Mouse (Mus musculus) heart, postnatal 0 days (tissue): ENCODE results near the gene Pla2g15. TPM values are rescaled to one million over a fixed set of nuclear protein-coding genes. Genes with fewer than 3 reads are reported as not detected.

ENCODE experiments used
- ATAC-seq: fragments of 200-750 bp; cut with Nextera tagmentation; 2 replicates; pipeline ENCODE4 v1.8.0; 2017; ENCODE audit warnings: low read depth, moderate number of reproducible peaks, moderate library complexity; ENCODE audit not compliant: insufficient read depth
- DNase-seq: peaks from one replicate; pipeline ENCODE4 v3.0.0-alpha.2; 2016; ENCODE audit warnings: low spot score
- H3K27ac ChIP-seq: fragments of 300-500 bp; sonication (generic); 2 replicates; pipeline ENCODE4 v1.5.1; 2014; ENCODE audit warnings: low read depth, mild to moderate bottlenecking
- H3K27me3 ChIP-seq: fragments of 300-500 bp; sonication (generic); 2 replicates; pipeline ENCODE4 v1.6.1; 2014; ENCODE audit warnings: low read length, mixed read lengths; ENCODE audit not compliant: control insufficient read depth, insufficient read depth
- H3K36me3 ChIP-seq: fragments of 300-500 bp; sonication (generic); replicated peaks from 2 replicates; pipeline ENCODE4 v1.6.1; 2014; ENCODE audit warnings: low read length, mixed read lengths; ENCODE audit not compliant: control insufficient read depth, insufficient read depth
- H3K4me1 ChIP-seq: fragments of 300-500 bp; sonication (generic); 2 replicates; pipeline ENCODE4 v1.6.1; 2014; ENCODE audit warnings: antibody characterized with exemption; ENCODE audit not compliant: control insufficient read depth, insufficient read depth
- H3K4me2 ChIP-seq: fragments of 300-500 bp; sonication (generic); 2 replicates; pipeline ENCODE4 v1.6.1; 2014; ENCODE audit warnings: low read depth, mild to moderate bottlenecking, low read length, moderate library complexity
- H3K4me3 ChIP-seq: fragments of 300-500 bp; sonication (generic); 2 replicates; pipeline ENCODE4 v1.5.1; 2014; ENCODE audit warnings: low read depth, low read length
- H3K9ac ChIP-seq: fragments of 300-500 bp; sonication (generic); replicated peaks from 2 replicates; pipeline ENCODE4 v1.6.1; 2014; ENCODE audit warnings: low read depth, low read length, mixed read lengths
- H3K9me3 ChIP-seq: fragments of 300-500 bp; sonication (generic); replicated peaks from 2 replicates; pipeline ENCODE4 v1.6.1; 2016; ENCODE audit warnings: low read length; ENCODE audit not compliant: control insufficient read depth
- CTCF ChIP-seq: IDR thresholded peaks from 2 replicates; pipeline ENCODE4 v1.5.1; 2016; ENCODE audit warnings: antibody characterized with exemption, control low read depth, low read depth
- EP300 ChIP-seq: IDR thresholded peaks from 2 replicates; pipeline ENCODE4 v1.6.1; 2016; ENCODE audit warnings: antibody characterized with exemption, low read depth
- WGBS: fragments of 180-500 bp; shearing (Covaris S2); extraction: QIAGEN DNeasy Blood & Tissue Kit; methylation state at CpG from one replicate; pipeline ENCODE4 v1.1.7; 2014; 5-methylcytosine and 5-hydroxymethylcytosine counted together
- polyA plus RNA-seq: library from polyadenylated mRNA; unstranded; fragments of >200 nt; fragmentation: Nextera tagmentation; extraction: Ambion mirVana; gene quantifications from 2 replicates; pipeline ENCODE4 v1.2.1, GENCODE M21; 2015
- total RNA-seq: library from RNA; depleted of rRNA; stranded (reverse); fragments of >200 nt; gene quantifications from 2 replicates; pipeline ENCODE4 v1.2.3, GENCODE M21; 2014; ENCODE audit warnings: low replicate concordance

Pla2g15 gene
- total and polyA plus RNA-seq, 2 experiments from 2014 or later: 4.7 to 5.0 TPM

GRCm38 (mm10) chr8:106135672-106136071 lies 14.5 kb upstream of the Pla2g15 start:
- no peaks in the 10 kb centered on the region for H3K9me3 ChIP-seq
- DNase-seq: no peak
- no peak overlapping the region for H3K27ac ChIP-seq
- no peak for TF ChIP-seq CTCF
- TF ChIP-seq EP300: no peak
- no peak for ATAC-seq
- peaks cover 24% of the 10 kb centered on the region for H3K27me3 ChIP-seq
- H3K9ac ChIP-seq: no peak overlapping the region
- 14% methylated on average over 19 of the region's 19 CpGs for WGBS
- peaks cover 18% of the 10 kb centered on the region for H3K4me1 ChIP-seq
- peak overlapping the region; percentile 76 for H3K4me2 ChIP-seq
- peak overlapping the region; percentile 67 for H3K4me3 ChIP-seq
- H3K36me3 ChIP-seq: peaks cover 16% of the 10 kb centered on the region

- ATAC-seq (peak; percentile 28), DNase-seq (no peak)
- H3K4me1 ChIP-seq: peaks cover 18% of the 10 kb centered on the region
- H3K4me3 ChIP-seq: peak within 1 kb of the TSS; percentile 67
- H3K27ac ChIP-seq: peak within 1 kb of the TSS; percentile 30
- peaks cover 24% of the 10 kb centered on the region for H3K27me3 ChIP-seq
- peaks cover 9% of the 10 kb centered on the region for H3K36me3 ChIP-seq
- TF ChIP-seq EP300 (no peak), CTCF (no peak)
- H3K9ac ChIP-seq: peak within 1 kb of the TSS; percentile 50
- H3K9me3 ChIP-seq: no peaks in the 10 kb centered on the region
- WGBS: 2% methylated on average over 73 of the region's 86 CpGs
- H3K4me2 ChIP-seq: peak within 1 kb of the TSS; percentile 76
Observed at GRCm38 (mm10) chr8:106136156-106137130, 13.8 kb upstream of the Pla2g15 start, which contains the start of gene Esrp2. TSS of gene Esrp2 (minus strand) at chr8:106136974.

- WGBS: 7% methylated on average over 22 of the region's 22 CpGs
- peaks cover 24% of the 10 kb centered on the region for H3K27me3 ChIP-seq
- H3K4me3 ChIP-seq: peak overlapping the region; percentile 67
- peak overlapping the region; percentile 30 for H3K27ac ChIP-seq
- no peaks in the 10 kb centered on the region; the same call in 1 of the 2 replicates for H3K36me3 ChIP-seq
- no peaks in the 10 kb centered on the region for H3K9me3 ChIP-seq
- DNase-seq: no peak
- no peak for TF ChIP-seq EP300
- no peak for TF ChIP-seq CTCF
- H3K4me1 ChIP-seq: peaks cover 18% of the 10 kb centered on the region
- ATAC-seq: no peak
- peak overlapping the region; percentile 50 for H3K9ac ChIP-seq
- H3K4me2 ChIP-seq: peak overlapping the region; percentile 76
Observed at GRCm38 (mm10) chr8:106137218-106137905, 12.8 kb upstream of the Pla2g15 start.

GRCm38 (mm10) chr8:106137906-106138477 lies 12.2 kb upstream of the Pla2g15 start:
- peak; percentile 68 for DNase-seq
- Histone ChIP-seq H3K27me3 (peaks cover 24% of the 10 kb centered on the region), H3K27ac (peak overlapping the region; percentile 30), H3K4me2 (peak overlapping the region; percentile 76), H3K9ac (peak overlapping the region; percentile 50), H3K4me3 (peak overlapping the region; percentile 67), H3K9me3 (no peaks in the 10 kb centered on the region), H3K4me1 (peaks cover 18% of the 10 kb centered on the region), H3K36me3 (no peaks in the 10 kb centered on the region; the same call in 1 of the 2 replicates)
- under 1% methylated on average over 24 of the region's 24 CpGs for WGBS
- no peak for TF ChIP-seq CTCF
- no peak for TF ChIP-seq EP300
- ATAC-seq: peak; percentile 39

- Histone ChIP-seq H3K4me1 (peaks cover 18% of the 10 kb centered on the region), H3K4me3 (peak overlapping the region; percentile 67), H3K4me2 (peak overlapping the region; percentile 76), H3K27ac (peak overlapping the region; percentile 30; the same call in 1 of the 2 replicates), H3K36me3 (no peaks in the 10 kb centered on the region), H3K9ac (peak overlapping the region; percentile 50), H3K9me3 (no peaks in the 10 kb centered on the region), H3K27me3 (peaks cover 24% of the 10 kb centered on the region)
- no peak for ATAC-seq
- WGBS: 16% methylated on average over 7 of the region's 7 CpGs
- TF ChIP-seq EP300 (no peak), CTCF (no peak)
- DNase-seq: no peak
Observed at GRCm38 (mm10) chr8:106138616-106139015, 11.6 kb upstream of the Pla2g15 start.
